Mouse (Mus musculus) cortical plate, adult 2 months (tissue): ENCODE data around the gene Micu1. TPM values are rescaled to one million over a fixed set of nuclear protein-coding genes. Genes with fewer than 3 reads are reported as not detected.

Experiments
- H3K27ac ChIP-seq: fragments of 200-500 bp; 2 replicates; pipeline ENCODE4 v1.5.1; 2012; ENCODE audit warnings: low read length, control low read depth, inconsistent platforms; ENCODE audit not compliant: insufficient read depth
- H3K4me1 ChIP-seq: fragments of 200-500 bp; 2 replicates; pipeline ENCODE4 v1.6.1; 2011; ENCODE audit warnings: low read length; ENCODE audit not compliant: control insufficient read depth, insufficient read depth
- H3K4me3 ChIP-seq: fragments of 200-500 bp; 2 replicates; pipeline ENCODE4 v1.5.1; 2011; ENCODE audit warnings: mild to moderate bottlenecking, low read length, control low read depth; ENCODE audit not compliant: insufficient read depth
- CTCF ChIP-seq: fragments of 200-500 bp; IDR thresholded peaks from 2 replicates; pipeline ENCODE4 v1.5.1; 2011; ENCODE audit warnings: mild to moderate bottlenecking, control low read depth, low read length; ENCODE audit not compliant: insufficient read depth; ENCODE audit errors: extremely low read depth
- POLR2A ChIP-seq: fragments of 200-500 bp; IDR thresholded peaks from 2 replicates; pipeline ENCODE4 v1.6.1; 2011; ENCODE audit warnings: mild to moderate bottlenecking, low read length, control low read depth; ENCODE audit not compliant: insufficient read depth; ENCODE audit errors: extremely low read depth
- polyA plus RNA-seq: library from polyadenylated mRNA; depleted of rRNA; stranded (reverse); fragments of >200 nt; gene quantifications from 2 replicates; pipeline ENCODE4 v1.2.3, GENCODE M21; 2012

Micu1 gene
- polyA plus RNA-seq, 1 experiment: 144 TPM

DNA sequence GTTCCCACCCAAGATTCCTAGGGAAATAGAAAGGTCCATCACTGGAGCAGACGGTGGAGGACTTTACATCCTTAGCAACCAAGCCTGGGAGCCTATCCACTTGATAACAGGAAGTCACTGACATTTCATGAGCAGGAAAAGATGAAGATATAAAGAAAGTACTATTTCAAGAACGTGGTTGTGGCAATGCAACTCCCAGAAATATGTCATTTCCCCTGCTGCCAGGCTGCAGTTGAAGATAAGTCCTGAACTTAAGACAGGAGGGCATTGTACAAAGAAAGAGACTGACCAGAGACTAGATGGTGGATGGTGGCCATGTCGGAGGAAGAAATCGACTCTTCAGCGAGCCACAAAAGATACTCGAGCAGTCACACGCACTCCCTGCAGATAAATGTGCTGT, 129.7 kb downstream of the Micu1 start:
- H3K4me1 ChIP-seq: 0 out of 2 replicates have a peak, but pooled peaks cover 1% of the 10 kb centered on the region
- no peak overlapping the region for H3K4me3 ChIP-seq
- TF ChIP-seq CTCF (no peak), POLR2A (no peak)

DNA sequence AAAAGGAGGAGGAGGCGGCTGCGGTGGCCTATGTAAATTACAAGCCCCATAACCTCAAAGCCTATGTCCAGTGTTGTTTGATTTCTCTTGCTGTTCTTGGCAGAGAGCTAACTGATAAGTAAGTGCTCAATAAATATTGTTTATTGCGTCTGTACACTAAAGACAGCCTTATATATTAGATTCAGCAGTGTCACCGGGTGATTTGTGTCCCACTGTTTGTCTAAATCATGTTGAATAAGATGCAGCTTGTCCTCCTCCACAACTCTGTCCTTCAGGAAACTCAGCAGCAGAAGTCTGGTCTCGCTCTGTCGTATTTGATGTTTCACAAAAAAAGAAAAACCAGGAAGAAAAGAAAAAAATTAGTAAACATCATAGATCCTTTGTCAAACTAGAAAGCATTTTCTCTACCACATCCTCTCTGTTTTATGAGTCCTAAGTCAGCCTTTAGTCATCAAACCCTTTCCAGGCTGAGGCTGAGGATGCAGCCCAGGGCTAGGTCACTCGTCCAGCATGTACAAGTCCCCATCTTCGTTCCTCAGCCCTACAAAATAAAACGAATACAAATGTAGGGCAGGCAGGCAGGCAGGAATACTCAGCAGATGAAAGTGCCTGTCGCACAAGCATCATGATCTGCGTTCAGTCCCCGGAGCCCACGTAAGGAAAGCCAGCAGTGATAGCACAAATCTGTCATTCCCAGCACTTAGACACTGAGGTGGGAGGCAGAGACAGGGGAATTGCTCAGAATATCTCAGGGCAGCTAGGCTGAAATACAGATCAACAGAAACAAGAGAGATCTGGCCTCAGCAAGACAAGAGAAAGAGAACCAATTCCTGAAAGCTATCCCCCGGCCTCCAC, 133.3 kb downstream of the Micu1 start:
- no peak overlapping the region for H3K4me3 ChIP-seq
- TF ChIP-seq CTCF (no peak), POLR2A (0 out of 2 replicates have a peak, but pooled peaks have one; percentile 9)
- H3K4me1 ChIP-seq: 0 out of 2 replicates have a peak, but pooled peaks cover 1% of the 10 kb centered on the region
- H3K27ac ChIP-seq: no peak overlapping the region

More for the DNA sequence above, 129.7 kb downstream of the Micu1 start:
- H3K27ac ChIP-seq: no peak overlapping the region

DNA sequence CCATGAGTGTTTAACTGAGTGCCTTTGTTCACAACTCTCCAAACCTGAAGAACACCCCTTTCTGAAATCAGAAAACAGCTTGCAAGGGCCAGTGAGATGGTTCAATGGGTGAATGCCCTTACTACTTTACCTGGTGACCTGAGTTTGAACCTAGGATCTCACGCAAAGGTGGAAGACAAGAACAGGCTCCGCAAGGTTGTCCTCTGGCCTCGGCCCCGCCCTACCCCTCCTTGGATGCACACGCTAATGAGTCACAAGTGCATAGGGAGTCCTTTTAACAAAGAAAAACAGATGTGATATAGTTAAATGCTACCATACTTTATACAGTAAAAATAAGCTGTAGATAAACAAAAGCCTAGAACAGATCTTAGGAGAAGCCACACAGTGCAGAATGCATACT, 135.2 kb downstream of the Micu1 start:
- no peak overlapping the region for H3K27ac ChIP-seq
- H3K4me3 ChIP-seq: no peak overlapping the region
- peaks cover 5% of the 10 kb centered on the region; the same call in 1 of the 2 replicates for H3K4me1 ChIP-seq
- TF ChIP-seq POLR2A: no peak
- TF ChIP-seq CTCF: no peak

DNA sequence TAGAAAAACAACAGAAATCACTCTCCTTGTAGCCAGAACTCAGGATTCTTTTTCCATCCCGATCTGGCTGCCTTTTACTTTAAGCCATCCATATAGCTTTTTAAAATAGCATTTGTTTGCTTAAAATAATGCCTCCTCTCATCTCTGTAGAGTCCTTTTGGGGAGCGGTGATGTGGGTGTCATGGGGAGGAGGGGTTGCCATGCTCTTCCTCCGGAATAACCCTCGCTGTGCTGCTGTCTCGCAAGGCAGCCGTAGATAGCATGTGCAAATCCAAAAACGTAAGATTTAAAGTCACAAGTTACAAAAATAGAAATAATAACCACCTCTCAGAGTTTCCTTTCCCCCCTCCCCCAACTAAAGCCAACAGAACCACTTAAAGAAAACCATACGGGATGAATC, 139.2 kb downstream of the Micu1 start:
- Histone ChIP-seq H3K27ac (peak overlapping the region; percentile 70), H3K4me1 (peaks cover 4% of the 10 kb centered on the region; the same call in 1 of the 2 replicates), H3K4me3 (no peak overlapping the region)
- no peak for TF ChIP-seq CTCF
- TF ChIP-seq POLR2A: no peak

DNA sequence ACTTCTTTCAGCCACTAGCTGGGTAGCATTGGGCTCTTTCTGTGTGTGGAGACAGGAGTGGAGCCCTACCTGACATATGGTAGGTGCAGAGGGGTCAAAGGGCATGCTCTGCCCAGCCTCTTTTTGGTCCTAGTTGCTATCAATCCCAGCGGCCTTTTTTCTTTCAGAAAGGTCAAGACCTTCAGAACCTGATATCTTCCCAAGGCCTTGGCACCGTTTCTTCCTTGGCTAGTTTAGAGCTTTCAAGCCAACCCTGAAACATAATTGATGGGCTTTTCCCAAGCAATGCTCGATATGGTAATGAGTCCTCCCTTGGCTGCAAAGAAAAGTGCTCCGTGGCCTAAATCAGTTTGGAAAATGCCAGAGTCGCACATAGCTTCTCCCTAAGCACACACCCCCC, 140.8 kb downstream of the Micu1 start:
- Histone ChIP-seq H3K27ac (no peak overlapping the region), H3K4me1 (peaks cover 4% of the 10 kb centered on the region; the same call in 1 of the 2 replicates), H3K4me3 (no peak overlapping the region)
- TF ChIP-seq POLR2A (no peak), CTCF (no peak)

DNA sequence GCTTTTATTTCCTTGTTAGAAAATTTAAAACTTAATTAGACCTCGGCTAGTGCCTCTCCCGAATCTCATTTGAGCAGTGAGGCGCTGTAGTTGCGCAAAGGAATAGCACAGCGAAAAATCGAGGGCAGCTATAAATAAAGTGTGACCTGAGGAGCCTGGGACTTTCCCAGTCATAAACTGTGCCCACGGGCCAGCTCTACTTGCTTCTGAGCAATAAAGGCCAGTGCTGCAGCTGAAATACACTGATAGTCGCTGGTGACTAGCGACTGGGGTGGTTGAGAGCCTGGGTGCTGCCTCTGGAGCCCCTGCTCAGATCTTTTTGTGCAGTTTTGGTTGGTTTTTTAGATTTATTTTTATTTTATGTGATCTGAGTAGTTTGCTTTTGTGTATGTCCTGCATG, 142.4 kb downstream of the Micu1 start:
- Histone ChIP-seq H3K4me1 (peaks cover 4% of the 10 kb centered on the region; the same call in 1 of the 2 replicates), H3K4me3 (no peak overlapping the region), H3K27ac (no peak overlapping the region)
- TF ChIP-seq CTCF (no peak), POLR2A (no peak)

DNA sequence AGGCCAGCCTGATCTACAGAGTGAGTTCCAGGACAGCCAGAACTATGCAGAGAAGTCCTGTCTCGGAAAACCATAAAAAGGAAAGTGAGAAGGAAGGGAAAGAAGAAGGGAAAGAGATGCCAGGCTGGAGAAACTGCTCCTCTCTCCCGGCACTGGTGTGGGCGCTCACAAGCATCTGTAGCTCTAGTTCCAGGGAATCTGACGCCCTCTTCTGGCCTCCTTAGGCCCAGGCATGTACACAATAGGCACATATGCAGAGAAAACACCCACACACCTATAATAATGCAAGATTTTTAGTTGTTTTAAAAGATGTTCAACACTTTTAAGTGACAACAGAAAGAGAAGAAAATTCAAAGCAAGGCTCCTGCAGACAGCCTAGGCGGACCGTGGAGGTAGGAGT, 144.1 kb downstream of the Micu1 start:
- H3K4me1 ChIP-seq: 0 out of 2 replicates have a peak, but pooled peaks cover 1% of the 10 kb centered on the region
- TF ChIP-seq CTCF (peak; percentile 74), POLR2A (no peak)
- H3K27ac ChIP-seq: no peak overlapping the region

DNA sequence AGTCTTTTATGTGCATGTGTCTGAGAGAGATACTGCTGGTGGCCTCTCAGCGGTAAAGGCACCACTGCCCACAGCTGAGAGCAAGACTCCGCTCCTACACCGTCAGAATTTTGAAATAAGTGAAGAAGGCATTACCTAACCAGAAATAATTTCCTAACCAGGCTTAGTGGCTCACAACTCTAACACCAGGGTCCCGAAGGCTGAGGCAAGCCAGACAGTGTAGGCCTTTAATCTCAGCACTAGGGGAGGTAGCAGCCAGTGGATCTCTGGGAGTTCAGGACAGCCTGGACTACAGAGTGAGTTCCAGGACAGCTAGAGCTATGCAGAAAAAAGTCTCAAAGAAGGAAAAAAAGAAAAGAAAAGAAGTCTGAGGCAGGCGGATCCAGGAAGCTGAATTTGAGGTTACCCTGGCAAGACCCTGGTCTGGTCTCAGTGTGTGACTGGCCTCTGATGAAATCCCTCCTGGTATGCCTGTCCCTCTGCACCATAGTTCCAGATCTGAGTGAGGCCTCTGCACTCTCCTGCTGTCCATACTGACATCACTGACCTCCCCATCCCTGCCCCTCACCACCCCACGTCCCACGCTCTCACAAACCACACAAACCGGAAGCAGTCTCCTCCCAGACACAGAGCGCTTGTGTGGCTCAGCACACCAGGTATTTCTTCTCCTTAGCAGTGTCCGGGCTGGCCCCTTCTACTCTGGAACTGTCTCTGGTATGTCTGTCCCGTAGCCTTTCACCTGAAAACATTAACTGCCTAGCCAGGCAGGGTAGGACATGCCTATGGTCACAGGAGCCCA, 146.0 kb downstream of the Micu1 start:
- TF ChIP-seq POLR2A (no peak), CTCF (no peak)
- no peak overlapping the region for H3K4me3 ChIP-seq
- H3K4me1 ChIP-seq: no peaks in the 10 kb centered on the region

More for the DNA sequence above, 144.1 kb downstream of the Micu1 start:
- H3K4me3 ChIP-seq: no peak overlapping the region

DNA sequence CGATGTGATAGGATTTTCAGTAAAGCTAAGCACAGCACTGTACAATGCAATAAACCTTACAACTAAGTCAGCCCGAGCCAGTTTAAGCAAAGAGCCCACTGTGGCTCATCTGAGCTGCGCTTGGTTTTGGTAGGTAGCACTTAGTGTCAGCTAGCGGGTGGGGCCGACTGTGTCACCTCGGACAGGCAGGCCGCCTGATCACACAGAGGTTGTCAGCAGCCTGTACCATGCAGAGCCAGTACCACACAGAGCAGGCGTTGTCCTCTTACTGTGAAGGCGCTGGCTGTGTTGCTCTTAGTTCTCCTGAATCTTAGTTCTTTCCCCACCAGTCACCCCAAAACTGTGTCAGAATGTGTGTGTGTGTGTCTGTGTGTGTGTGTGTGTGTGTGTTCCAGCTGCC, 146.7 kb downstream of the Micu1 start:
- no peak overlapping the region for H3K27ac ChIP-seq
- H3K4me3 ChIP-seq: no peak overlapping the region
- no peaks in the 10 kb centered on the region for H3K4me1 ChIP-seq
- TF ChIP-seq CTCF: no peak
- no peak for TF ChIP-seq POLR2A

More for the DNA sequence above, 146.0 kb downstream of the Micu1 start:
- no peak overlapping the region for H3K27ac ChIP-seq
